Mouse (Mus musculus) stomach, postnatal 0 days (tissue): ENCODE measurements around the gene Cenpn. TPM values are rescaled to one million over a fixed set of nuclear protein-coding genes. Genes with fewer than 3 reads are reported as not detected.

Experiments
- ATAC-seq: fragments of 200-750 bp; cut with Nextera tagmentation; 2 replicates; pipeline ENCODE4 v1.8.0; 2017; ENCODE audit not compliant: low FRiP score, low TSS enrichment
- DNase-seq: peaks from one replicate; pipeline ENCODE4 v3.0.0-alpha.2; 2016; ENCODE audit warnings: low spot score
- H3K27ac ChIP-seq: fragments of 300-500 bp; sonication (generic); replicated peaks from 2 replicates; pipeline ENCODE4 v1.5.1; 2014; ENCODE audit warnings: mild to moderate bottlenecking, control low read depth
- H3K27me3 ChIP-seq: fragments of 300-500 bp; sonication (generic); 2 replicates; pipeline ENCODE4 v1.6.1; 2014; ENCODE audit warnings: low read length; ENCODE audit not compliant: control insufficient read depth, insufficient read depth
- H3K36me3 ChIP-seq: fragments of 300-500 bp; sonication (generic); 2 replicates; pipeline ENCODE4 v1.6.1; 2014; ENCODE audit warnings: low read length, mixed read lengths; ENCODE audit not compliant: control insufficient read depth, insufficient read depth
- H3K4me1 ChIP-seq: fragments of 300-500 bp; sonication (generic); replicated peaks from 2 replicates; pipeline ENCODE4 v1.6.1; 2014; ENCODE audit warnings: antibody characterized with exemption; ENCODE audit not compliant: control insufficient read depth, insufficient read depth
- H3K4me2 ChIP-seq: fragments of 300-500 bp; sonication (generic); replicated peaks from 2 replicates; pipeline ENCODE4 v1.6.1; 2014; ENCODE audit warnings: low read depth, mild to moderate bottlenecking, control low read depth, moderate library complexity
- H3K4me3 ChIP-seq: fragments of 300-500 bp; sonication (generic); 2 replicates; pipeline ENCODE4 v1.5.1; 2014; ENCODE audit warnings: low read depth, low read length, control low read depth
- H3K9ac ChIP-seq: fragments of 300-500 bp; sonication (generic); 2 replicates; pipeline ENCODE4 v1.6.1; 2014; ENCODE audit warnings: mild to moderate bottlenecking, low read length, control low read depth, mixed read lengths
- H3K9me3 ChIP-seq: fragments of 300-500 bp; sonication (generic); 2 replicates; pipeline ENCODE4 v1.6.1; 2016; ENCODE audit warnings: low read length; ENCODE audit not compliant: control insufficient read depth
- CTCF ChIP-seq: IDR thresholded peaks from 2 replicates; pipeline ENCODE4 v1.5.1; 2016; ENCODE audit warnings: antibody characterized with exemption, low read depth, mild to moderate bottlenecking, moderate library complexity
- EP300 ChIP-seq: optimal IDR thresholded peaks from 2 replicates; pipeline ENCODE3; 2016; ENCODE audit warnings: antibody characterized with exemption
- WGBS: fragments of 180-500 bp; shearing (Covaris S2); extraction: QIAGEN DNeasy Blood & Tissue Kit; methylation state at CpG from one replicate; pipeline ENCODE4 v1.1.7; 2014; 5-methylcytosine and 5-hydroxymethylcytosine counted together
- polyA plus RNA-seq: library from polyadenylated mRNA; unstranded; fragments of >200 nt; fragmentation: Nextera tagmentation; extraction: Ambion mirVana; gene quantifications from 2 replicates; pipeline ENCODE4 v1.2.1, GENCODE M21; 2015

Cenpn gene
- polyA plus RNA-seq, 1 experiment from 2014 or later = 8.3 TPM

DNA sequence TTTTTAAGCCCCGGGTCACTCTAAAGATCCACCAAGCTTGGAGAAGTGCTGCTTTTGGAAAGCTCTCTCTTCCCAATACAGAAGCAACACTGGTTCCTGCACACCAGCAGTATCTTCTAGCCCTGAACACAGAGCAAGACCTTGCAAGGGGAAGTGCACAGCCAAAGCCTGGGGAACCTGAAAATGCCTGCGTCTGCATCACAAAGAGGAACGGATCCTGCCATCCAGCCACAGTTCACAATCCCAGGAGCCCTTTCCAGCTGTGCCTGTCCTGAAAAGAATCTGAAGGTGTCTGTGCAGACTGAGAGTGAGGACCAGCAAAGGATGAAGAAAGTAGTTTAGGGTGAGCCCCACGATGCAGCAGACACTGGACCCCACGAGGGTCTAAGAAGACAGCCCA, 53.5 kb downstream of the Cenpn start:
- H3K27ac ChIP-seq = no peak overlapping the region
- H3K36me3 ChIP-seq = no peaks in the 10 kb centered on the region
- 42% methylated on average over 5 of the region's 5 CpGs for WGBS
- ATAC-seq = no peak
- H3K4me1 ChIP-seq = 0 out of 2 replicates have a peak, but pooled peaks cover 2% of the 10 kb centered on the region
- no peaks in the 10 kb centered on the region for H3K9me3 ChIP-seq
- TF ChIP-seq CTCF = no peak
- no peak for TF ChIP-seq EP300
- H3K4me2 ChIP-seq = no peak overlapping the region
- H3K27me3 ChIP-seq = no peaks in the 10 kb centered on the region
- H3K9ac ChIP-seq = no peak overlapping the region
- no peak for DNase-seq
- H3K4me3 ChIP-seq = no peak overlapping the region

DNA sequence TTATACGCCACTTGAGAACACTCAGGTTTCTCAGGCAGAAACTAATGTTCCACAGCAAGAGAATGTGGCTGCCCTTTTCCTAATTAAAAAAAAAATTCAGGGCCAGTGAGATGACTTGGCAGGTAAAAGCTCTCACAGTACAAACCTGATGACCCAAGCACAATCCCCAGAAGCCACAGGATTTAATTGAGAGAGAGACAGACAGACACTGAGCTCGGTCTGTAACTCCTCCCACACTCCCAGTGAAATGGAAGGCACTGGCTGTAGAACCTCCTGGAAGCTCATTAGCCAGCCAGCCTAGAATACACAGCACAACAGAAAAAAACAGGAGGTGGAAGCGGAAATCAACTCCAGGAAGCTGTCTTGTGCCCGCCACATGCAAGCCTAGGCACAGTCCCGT, 54.1 kb downstream of the Cenpn start:
- no peak overlapping the region for H3K27ac ChIP-seq
- no peak for DNase-seq

DNA sequence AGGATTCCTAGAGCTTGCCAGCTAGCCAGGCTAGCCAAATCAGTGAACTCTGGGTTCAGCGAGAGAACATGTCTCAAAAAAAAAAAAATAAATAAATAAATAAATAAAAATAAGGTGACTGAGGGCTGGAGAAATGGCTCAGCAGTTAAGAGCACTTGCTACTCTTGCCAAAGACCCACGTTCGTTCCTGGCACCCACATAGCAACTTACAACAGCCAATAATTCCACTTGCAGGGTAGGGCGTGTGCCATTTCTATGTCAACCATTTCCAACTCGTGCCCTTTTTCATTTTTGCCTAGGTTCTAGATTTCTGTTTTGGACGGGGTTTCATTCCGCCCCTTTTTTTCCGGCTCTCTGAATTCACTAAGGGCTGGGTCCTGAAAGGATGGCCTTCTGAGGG, 56.5 kb downstream of the Cenpn start:
- Histone ChIP-seq H3K9me3 (no peaks in the 10 kb centered on the region), H3K27ac (no peak overlapping the region), H3K36me3 (no peaks in the 10 kb centered on the region), H3K9ac (no peak overlapping the region), H3K4me2 (peak overlapping the region; percentile 86), H3K27me3 (no peaks in the 10 kb centered on the region), H3K4me1 (0 out of 2 replicates have a peak, but pooled peaks cover 2% of the 10 kb centered on the region), H3K4me3 (peak overlapping the region; percentile 76)
- no peak for ATAC-seq
- DNase-seq = no peak
- TF ChIP-seq CTCF (no peak), EP300 (no peak)
- 30% methylated on average over 8 of the region's 8 CpGs for WGBS

More for the DNA sequence above, 54.1 kb downstream of the Cenpn start:
- Histone ChIP-seq H3K27me3 (no peaks in the 10 kb centered on the region), H3K9me3 (no peaks in the 10 kb centered on the region), H3K9ac (no peak overlapping the region), H3K4me2 (no peak overlapping the region), H3K4me1 (0 out of 2 replicates have a peak, but pooled peaks cover 2% of the 10 kb centered on the region), H3K4me3 (no peak overlapping the region), H3K36me3 (no peaks in the 10 kb centered on the region)
- 55% methylated on average over 5 of the region's 5 CpGs for WGBS
- TF ChIP-seq EP300 = no peak
- no peak for TF ChIP-seq CTCF
- ATAC-seq = no peak

DNA sequence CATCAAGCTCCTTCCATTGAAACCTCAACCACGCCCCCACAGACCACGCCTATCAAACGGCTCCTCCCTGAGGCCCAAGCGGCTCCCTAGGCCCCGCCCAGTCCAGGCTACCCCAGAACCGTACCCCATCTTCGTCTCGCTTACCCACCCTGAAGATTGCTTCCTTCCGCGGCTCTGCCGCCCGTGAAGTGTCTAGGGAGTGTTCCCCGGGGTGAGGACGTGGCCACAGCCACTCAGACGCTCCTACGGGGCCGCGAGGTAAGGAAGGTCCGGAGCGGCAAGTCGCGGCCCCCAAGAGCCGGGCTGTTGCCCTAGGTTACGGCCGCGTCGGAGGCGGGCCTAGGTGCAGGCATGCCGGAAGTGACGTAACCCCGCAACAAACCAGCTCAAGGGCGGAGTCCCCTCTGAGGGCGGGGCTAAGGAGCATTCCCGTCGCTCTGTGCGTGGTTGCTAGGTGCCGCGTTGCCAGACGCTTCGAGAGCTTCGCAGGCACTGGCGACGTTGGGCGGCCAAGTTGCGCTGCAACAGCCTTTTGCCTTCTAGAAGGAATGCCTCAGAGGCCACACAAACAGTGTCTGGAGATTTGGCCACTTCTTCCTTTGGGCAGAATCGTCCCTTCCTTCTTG, 57.2 kb downstream of the Cenpn start, which contains the start of gene 1700030J22Rik:
Gene 1700030J22Rik (minus strand): TSS at position 329 of the 626 bp plus-strand sequence.
- H3K4me2 ChIP-seq = peak within 1 kb of the TSS; percentile 86
- DNase-seq = peak; percentile 99
- WGBS = under 1% methylated on average over 46 of the region's 46 CpGs
- H3K27me3 ChIP-seq = no peaks in the 10 kb centered on the region
- TF ChIP-seq CTCF (peak; percentile 64), EP300 (no peak)
- no peaks in the 10 kb centered on the region; the same call in 1 of the 2 replicates for H3K36me3 ChIP-seq
- H3K4me3 ChIP-seq = peak within 1 kb of the TSS; percentile 76
- H3K27ac ChIP-seq = no peak within 1 kb of the TSS
- ATAC-seq = peak; percentile 99
- no peaks in the 10 kb centered on the region for H3K9me3 ChIP-seq
- 0 out of 2 replicates have a peak, but pooled peaks cover 2% of the 10 kb centered on the region for H3K4me1 ChIP-seq
- H3K9ac ChIP-seq = 0 out of 2 replicates have a peak within 1 kb of the TSS, but pooled peaks have one; percentile 28

DNA sequence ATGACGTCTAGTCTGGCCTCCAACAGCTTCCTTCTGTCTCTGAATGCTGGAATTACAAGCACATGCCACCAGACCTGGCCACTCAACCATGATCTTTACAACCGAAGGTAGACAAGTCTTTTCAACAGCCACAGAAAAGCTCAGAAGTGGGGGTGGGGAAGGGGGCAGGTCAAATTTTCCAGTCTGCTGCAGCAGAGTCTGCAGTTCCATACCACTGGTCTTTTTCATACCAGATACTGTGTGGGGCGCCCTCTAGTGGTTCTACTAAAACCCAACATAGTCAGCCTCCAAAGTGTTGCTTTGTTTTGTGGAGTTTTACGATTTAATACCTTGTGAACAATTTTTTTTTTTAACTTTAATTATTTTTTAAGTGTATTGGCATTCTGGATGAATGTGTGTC, 58.6 kb downstream of the Cenpn start:
- Histone ChIP-seq H3K27me3 (no peaks in the 10 kb centered on the region), H3K27ac (no peak overlapping the region), H3K4me3 (no peak overlapping the region), H3K36me3 (no peaks in the 10 kb centered on the region; the same call in 1 of the 2 replicates), H3K9ac (no peak overlapping the region), H3K4me1 (0 out of 2 replicates have a peak, but pooled peaks cover 2% of the 10 kb centered on the region), H3K4me2 (no peak overlapping the region), H3K9me3 (no peaks in the 10 kb centered on the region)
- peak; percentile 86 for TF ChIP-seq CTCF
- no peak for TF ChIP-seq EP300
- DNase-seq (peak; percentile 68), ATAC-seq (no peak)
- 24% methylated on average over 4 of the region's 4 CpGs for WGBS

DNA sequence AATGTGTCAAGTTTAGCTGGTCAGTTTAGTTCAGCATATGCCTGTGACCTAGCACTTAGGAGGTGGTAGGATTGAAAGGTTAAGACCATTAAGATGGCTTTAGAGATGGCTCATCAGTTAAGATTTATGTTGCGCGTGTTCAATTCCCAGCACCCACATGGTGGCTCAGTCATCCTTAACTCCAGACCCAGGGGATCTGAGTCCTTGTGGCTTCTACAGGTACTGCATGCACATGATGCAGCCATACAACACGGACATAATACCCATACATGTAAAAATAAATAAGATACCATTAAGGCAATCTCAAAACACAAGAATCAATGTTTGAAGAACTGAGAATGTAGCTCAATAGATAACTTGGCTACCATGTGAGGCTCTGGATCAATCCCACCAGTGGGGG, 68.3 kb downstream of the Cenpn start:
- ATAC-seq = no peak
- TF ChIP-seq CTCF (peak; percentile 27; the same call in 1 of the 2 replicates), EP300 (no peak)
- no peak for DNase-seq
- WGBS = 92% methylated on average over 3 of the region's 3 CpGs
- Histone ChIP-seq H3K4me2 (no peak overlapping the region), H3K9me3 (no peaks in the 10 kb centered on the region), H3K4me1 (no peaks in the 10 kb centered on the region), H3K4me3 (no peak overlapping the region), H3K9ac (no peak overlapping the region), H3K27me3 (no peaks in the 10 kb centered on the region), H3K36me3 (peaks cover 2% of the 10 kb centered on the region; the same call in 1 of the 2 replicates), H3K27ac (no peak overlapping the region)

Other genes starting within 250 kb of the Cenpn start
- 3.2 and 3.7 TPM in 2 replicates for gene Cdyl2, start 188.7 kb upstream of the Cenpn start, polyA plus RNA-seq
- 43.2 and 47.7 TPM in 2 replicates for gene Cmc2, start 275 bp upstream of the Cenpn start, polyA plus RNA-seq
- 6.1 and 6.2 TPM in 2 replicates for gene Atmin, start 21.7 kb downstream of the Cenpn start, polyA plus RNA-seq
- gene 1700030J22Rik, start 57.2 kb downstream of the Cenpn start, polyA plus RNA-seq = 0.45 and 0.56 TPM in 2 replicates
- 87.5 and 89.3 TPM in 2 replicates for gene Gcsh, start 71.8 kb downstream of the Cenpn start, polyA plus RNA-seq
- 0.08 TPM in 1 of 2 replicates, not detected in the other for gene Pkd1l2, start 160.7 kb downstream of the Cenpn start, polyA plus RNA-seq
- 0.49 and 0.53 TPM in 2 replicates for gene Bco1, start 174.1 kb downstream of the Cenpn start, polyA plus RNA-seq
- 1.5 and 2.4 TPM in 2 replicates for gene Gan, start 236.4 kb downstream of the Cenpn start, polyA plus RNA-seq